Mouse (Mus musculus) megakaryocyte, adult 5-6 weeks (primary cell): ENCODE measurements at regions not wholly inside any gene's neighbourhood (a gene's known extent, or its start where the extent isn't known, plus 50 kb on each side); places are given as distances from the start of the nearest gene placed in this dataset.

Source experiments
- ATAC-seq: 2 replicates; pipeline ENCODE4 v1.8.0; 2016; ENCODE audit warnings: mild to moderate bottlenecking, inconsistent platforms; ENCODE audit not compliant: poor library complexity, severe bottlenecking

DNA sequence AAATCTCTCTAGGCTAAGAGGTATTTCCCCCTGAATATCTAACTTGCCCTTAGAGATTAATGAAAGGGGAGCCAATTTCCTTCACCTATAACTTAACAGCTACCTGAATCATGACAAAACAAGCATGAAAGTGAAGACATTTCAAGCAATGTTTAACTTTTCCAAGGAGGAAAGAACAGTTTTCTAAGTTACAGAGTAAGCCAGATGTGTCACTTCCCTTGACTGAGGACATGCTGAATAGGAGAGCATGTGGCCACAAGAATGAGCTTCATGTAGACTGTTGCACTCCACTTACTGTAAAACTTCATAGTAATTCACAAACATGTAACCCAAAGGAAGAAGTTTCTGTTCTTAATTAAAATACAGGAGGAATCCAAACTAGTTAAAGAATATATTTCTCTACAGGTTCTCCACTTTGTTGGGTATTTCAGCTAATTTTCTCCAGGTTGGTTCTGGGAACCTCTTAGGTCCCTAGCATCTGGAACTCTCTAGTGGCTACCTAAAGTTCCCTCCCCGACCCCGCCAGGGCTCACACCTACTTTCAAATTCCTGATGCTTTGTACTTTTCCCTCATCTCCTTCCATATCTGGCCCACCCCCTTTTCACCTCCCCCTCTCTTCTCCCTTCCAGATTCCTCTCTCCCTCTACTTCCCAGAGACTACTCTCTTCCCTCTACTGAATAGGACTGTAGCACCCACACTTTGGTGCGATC is 142.0 kb upstream of the Tyrp1 start:
- no peak for ATAC-seq

DNA sequence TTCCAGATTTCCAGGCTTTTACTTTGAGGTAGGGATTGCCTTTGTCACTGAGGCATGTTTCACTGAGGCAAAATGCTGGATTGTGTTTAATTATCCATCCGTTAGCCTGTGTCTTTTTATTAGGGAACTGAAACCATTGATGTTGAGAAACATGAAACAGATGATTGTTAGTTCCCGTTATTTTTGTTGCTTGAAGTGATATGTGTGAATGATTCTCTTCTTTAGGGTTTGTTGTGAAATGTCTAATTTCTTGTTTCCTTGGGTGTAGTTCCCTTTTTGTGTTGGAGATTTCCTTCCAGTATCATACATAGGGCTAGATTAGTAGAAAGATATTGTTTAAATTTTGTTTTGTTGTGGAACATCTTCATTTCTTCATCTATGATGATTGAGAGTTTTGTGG is 121.2 kb upstream of the Tyrp1 start:
- ATAC-seq: peak; percentile 99

DNA sequence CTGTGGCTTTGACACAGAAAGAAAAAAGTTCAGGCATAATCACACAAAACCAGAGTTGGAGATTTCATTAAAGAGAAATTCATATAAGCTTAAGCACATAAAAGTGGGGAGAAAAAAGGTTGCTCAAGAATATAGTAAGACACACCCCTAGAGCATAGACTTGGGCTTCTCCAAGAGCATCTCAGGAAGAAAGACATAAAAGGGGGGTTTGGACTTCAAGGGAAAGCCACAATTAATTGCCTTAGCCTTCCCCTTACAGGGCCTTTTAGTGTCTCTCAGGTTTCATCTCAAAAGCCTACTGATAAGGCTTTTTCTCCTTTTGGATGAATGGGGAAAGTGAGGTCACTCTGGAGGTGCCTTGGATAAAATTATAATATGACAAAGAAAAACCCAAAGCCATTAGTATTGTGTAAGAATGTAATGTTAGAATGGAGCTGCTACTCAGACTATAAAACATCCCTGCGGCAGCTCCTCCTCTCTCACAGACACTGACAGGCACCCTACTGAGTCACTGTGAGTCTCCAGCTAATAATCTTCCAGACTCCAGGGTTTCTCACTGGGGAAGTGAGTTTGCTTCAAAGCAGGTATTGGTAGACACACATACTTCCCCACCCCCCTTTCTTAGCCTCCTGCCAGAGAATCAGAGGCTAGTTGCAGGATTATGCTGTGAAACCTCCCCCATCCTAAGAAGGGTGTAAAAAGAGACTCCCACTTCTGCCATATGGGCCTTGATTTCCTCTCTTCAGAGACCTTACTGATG is 88.8 kb upstream of the Tyrp1 start:
- no peak for ATAC-seq

- no peak for ATAC-seq
Observed at GRCm38 (mm10) chr4:80752259-80752658, 81.7 kb upstream of the Tyrp1 start.

DNA sequence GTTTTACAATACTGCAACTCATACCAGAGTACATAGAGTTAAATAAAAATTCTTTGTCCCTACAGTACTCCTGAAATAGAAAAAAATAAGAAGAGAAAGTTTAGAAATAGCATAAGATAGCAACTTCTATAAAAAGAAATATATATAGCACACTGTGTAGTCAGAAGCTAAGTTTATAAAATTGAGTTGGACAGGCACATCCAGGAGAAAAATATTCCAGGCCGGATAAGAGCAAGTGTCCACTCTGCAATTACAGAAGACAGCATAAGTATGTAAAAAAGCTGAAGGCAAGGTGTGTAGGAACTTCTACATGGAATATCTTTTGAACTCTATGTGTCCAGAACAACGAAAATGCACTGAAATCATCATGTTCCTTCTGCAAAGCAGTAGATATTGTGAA is 77.8 kb upstream of the Tyrp1 start:
- no peak for ATAC-seq

GRCm38 (mm10) chr4:80764024-80764423 is 69.9 kb upstream of the Tyrp1 start:
- no peak for ATAC-seq

GRCm38 (mm10) chr4:80765781-80766180 is 68.1 kb upstream of the Tyrp1 start:
- ATAC-seq: peak; percentile 80

GRCm38 (mm10) chr4:80767447-80767846 is 66.5 kb upstream of the Tyrp1 start:
- no peak for ATAC-seq
